Mouse (Mus musculus): ENCODE measurements around the gene Dnah11.
A peak's percentile ranks its signal among the peaks of the same experiment; 100 is the strongest.

Gene Dnah11

DNA sequence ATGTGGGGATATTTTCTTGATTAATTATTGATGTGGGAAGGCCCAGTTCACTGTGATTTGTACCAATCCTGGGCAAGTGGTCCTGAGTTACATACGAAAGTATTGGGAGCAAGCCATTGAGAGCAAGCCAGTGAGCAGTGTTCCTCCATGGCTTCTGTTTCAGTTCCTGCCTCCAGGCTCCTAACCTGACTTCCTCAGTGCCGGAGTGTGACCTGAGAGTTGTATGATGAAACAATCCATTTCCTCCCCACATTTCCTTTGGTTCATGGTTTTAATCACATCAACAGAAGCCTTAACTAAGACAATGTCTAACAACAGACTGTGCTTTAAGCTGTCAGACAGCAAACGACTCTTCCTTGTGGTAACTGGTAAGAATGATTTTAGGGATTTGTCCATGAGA lies 114.0 kb downstream of the Dnah11 start:
- no peak for DNase-seq

DNA sequence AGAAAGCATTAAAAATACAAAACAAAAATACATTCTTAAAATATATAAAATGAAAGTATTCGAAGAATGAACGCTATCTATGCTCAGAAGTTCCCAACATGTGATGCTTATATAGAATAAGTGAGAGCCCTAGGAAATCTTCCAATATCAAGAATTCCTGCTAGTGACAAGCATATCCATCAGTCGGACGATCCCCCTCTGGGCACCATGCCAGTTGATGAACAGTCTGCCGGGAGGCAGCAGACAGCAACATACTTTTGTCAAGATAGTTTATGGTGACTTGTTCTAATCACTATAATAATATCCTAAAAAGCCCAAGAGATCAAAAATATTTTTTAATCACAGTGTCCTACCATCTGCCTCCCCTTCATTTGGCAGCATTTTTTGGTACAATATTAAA lies 114.7 kb downstream of the Dnah11 start:
- no peak for DNase-seq

DNA sequence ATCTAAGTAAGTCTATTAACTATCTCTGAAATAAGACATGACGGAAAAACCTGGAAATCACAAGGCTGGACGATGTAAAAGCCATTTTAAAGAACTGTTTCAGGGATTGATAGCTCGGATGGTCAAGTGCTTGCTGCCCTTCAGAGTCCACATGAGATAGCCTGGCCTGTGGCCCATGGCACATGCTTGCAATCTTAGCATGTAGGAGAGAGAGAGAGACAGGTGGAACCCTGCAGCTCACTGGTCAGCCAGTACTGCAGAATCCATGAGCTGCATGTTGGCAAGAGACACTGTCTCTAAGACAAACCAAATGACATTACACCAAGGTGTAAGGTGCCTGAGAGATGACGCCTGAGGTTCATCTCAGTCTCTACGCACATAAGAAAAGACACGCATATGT lies 118.4 kb downstream of the Dnah11 start:
- no peak for DNase-seq

DNA sequence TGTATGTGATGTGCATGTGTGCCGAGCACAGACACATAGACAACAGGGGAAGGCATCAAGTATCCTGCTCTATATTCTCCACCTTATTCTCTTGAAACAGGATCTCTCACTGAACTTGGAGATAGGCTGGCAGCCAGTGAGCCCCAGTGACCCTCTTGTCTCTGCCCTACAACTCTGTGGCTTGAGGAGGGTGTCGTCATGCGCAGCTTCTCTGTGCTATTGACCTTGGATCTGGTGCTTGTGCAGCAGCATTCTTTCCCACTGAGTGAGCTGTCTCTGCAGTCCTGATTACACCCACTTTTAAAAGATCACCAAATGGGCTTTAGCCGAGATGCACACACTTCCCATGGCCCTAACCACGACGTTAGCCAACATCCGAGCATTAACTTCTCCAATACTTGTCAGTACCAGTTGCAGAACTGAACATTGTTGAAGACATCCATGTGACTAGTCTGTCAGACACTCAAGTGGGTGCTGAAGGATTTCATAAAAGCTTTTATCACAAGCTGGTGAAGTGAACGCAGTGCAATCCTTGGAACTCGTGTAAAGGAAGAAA lies 120.3 kb downstream of the Dnah11 start:
- no peak for DNase-seq

DNA sequence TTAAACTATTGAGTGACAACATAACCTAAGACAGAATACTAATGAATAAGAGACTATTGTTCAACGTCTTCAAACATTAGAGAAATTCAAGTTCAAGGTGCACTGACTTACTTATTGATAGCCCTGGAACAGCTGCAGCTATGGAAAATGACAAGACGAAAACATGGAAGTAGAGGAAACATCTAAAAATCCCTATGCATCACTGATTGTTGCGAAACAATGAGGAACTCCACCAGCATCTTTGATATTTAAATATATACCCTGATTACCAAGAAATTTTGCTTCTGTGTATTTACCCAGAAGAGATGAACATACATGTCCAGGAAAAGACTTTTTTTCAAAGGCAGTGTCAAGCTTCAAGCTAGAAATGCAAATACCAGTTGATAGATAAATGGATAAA lies 122.0 kb downstream of the Dnah11 start:
- DNase-seq: no peak

DNA sequence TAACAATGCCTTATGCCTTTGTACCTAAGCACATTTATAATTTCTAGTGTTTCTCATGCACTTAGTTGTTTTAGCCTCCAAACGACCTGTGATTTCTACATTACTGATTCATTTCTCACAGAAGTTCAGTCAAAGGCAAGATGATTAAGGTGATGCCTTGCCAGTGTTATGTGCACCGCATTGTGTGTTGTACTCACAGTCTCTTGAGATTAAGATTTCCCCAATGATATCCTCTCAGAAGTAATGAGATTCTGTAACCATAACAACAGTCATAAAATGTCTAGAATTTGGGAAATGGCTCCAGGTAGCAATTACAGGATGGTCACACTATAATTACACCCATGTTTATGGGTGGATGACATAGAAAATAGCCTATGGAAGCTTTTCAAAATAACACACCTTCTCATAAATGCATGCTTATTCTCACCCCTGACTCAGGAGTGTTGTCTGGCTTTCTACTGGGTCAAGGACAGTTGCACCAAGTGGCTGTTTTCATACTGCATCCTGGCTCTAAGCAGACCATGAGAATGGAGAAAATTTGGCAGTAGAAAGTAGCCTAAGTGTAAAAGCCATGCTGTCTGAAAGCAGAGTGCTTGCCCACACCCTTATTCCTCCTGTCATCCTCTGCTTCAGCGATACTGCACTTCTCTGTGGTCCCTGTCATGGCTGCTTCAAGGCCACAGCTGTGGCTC lies 126.5 kb downstream of the Dnah11 start:
- DNase-seq: no peak

DNA sequence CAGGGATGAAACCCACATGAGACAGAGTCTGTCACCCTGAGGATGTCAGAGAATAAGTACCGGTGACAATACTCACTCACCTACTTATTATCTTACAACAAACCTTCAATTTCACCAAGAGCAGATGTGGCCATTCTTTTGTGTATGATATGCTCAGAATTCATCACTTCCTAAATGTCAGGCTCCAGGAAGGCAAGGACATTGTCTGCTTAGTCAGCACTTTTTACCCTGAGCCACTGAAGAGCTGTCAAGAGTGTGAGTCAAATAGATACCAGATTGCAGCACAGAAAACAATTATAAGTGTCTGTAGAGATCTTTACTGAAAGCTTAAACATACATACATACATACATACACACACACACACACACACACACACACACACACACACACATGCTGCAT lies 127.2 kb downstream of the Dnah11 start:
- no peak for DNase-seq

DNA sequence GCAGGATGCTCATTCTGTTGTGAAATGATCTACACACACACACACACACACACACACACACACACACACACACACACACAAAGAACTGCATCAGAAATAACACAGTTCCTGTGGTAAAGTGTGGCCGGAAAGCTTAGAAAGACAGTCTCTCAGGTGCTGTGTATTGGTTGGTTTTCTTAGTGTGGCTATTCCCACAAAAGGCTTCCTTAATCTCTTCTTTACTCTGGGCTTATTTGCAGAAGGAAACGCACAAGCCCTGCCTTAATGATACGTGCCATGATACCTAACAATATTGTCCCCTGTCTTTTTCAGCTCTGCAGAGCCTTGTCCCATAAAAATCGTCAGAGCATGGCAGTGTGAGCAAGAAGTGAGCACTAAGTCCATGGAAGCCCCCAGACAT lies 130.1 kb downstream of the Dnah11 start:
- DNase-seq: no peak

DNA sequence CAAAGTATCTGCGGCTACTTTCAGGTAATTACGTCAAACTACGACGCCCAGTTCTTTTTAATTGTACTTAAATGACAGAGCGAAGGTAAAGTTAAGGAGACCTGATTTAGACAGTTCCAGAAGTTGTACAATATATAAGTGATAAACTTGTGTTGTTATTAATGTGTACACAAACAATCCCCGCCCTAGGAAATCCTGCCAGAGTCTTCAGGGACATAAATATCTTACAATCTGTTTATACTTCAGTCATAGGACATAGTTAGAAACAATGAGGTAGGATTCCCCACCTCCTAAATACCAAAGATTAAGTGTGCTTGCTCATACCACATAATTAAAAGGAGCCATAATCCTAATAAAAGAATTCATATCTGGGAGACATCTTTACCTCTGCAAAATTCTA lies 136.5 kb downstream of the Dnah11 start:
- DNase-seq: no peak

DNA sequence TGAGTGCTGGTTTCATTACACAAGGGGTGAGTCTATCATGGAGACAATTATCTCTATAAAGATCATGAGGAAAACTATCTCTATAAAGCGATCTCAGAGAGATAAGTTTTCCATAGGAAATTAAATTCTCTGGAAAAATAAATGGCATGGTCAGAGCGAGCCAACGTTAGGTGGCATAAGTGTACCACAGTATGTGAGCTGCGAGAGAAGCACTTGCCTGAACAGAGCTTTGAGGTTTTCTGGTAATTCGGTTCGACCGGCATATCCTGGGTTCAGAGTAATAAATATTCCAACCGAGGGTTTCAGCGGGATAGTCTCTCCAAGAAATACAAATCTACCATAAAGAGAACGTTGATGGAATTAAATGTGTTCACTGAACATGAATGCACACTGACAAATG lies 142.0 kb downstream of the Dnah11 start:
- DNase-seq: no peak

DNA sequence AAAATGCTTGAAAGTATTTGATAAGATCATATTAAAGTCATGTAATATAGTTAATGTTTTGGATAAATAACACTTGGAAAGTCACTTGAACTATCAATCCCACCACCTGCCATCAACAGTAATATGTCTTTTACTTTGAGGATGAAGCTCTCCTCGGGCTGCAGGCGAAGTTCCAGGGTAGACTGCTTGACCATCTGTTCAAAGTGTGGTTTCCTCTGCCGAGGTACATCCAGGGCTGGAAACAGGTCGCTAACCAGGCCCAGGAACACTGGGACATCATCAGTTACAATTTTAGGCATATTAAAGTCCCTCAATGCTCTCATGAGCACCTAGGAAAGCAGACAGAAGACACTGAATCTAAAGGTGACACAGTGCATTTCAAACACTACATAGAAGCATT lies 153.5 kb downstream of the Dnah11 start:
- DNase-seq: no peak

DNA sequence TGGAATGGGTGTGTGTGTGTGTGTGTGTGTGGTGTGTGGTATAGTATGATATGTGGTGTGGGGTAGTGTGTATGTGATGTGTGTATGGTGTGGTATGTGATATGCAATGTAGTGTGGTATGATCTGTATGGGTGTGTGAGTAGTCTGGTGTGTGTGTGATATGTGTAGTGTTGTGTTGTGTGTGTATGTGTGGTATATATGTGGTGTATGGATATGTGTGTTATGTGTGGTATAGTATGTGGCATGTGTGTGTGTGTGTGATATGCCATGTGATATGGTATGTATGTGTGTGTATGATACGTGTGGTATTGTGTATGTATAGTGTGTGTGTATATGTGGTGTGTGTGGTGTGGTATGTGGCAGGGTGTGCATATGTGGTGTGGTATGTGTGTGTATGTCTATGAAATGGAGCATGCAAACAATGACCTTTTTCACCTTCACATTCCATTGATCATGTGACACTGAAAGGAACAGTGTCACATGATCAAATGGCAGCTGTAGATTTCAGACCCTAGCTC lies 155.7 kb downstream of the Dnah11 start:
- no peak for DNase-seq

DNA sequence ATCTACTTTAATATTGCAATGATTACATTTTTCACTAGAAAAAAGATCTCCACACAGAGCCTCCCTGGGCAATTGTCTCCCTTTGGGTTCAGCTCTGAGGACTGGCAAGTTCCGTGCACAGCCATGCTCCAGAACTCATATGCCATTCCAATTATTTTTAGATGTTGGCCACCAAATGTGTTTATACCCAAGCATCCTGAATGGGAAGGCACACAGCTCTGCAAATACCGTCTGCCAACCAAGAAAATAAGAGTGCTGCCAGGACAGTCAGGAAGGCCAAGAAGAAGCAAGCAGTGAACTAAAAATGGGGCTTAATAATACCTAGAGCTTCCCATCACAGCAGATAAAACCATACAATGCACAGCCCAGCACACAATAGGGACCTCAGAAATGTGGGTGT lies 156.6 kb downstream of the Dnah11 start:
- DNase-seq: no peak

DNA sequence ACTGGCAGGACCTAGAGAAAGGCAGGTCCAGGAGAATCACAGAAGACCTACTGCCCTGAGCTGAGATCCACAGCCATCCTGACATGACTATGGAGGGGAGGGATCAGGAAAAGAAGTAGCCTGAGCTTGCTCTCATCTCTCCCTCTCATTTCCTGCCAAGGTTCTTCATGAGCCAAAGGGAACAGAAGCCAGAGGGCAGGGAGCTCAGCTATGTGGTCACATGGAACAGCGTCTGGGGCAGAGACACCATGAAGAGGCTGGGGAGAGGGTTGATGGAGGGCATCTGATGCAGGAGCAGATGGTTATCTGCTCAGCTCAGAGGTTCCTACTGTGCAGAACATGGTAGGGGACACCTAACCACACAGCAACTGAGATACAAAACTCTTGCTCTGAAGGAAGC lies 163.9 kb downstream of the Dnah11 start:
- no peak for DNase-seq

DNA sequence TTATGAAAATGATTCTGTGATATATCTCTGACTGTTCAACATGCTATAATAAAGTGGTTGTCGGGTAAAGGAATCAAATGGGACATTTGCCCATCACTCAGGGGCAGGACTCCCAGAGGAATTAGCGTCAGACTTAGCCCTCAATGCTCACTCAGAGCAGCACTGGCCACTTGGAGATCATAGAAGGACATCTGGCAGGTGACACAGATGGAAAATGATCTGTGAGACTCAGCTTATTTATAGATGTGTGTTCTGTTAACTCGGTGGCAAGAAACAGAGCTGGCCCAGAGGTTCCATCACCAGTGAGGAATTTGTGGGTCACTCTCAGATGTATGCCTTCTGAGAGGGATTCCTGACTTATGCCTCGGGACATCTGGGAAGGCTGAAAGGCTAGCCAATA lies 173.1 kb downstream of the Dnah11 start:
- no peak for DNase-seq

DNA sequence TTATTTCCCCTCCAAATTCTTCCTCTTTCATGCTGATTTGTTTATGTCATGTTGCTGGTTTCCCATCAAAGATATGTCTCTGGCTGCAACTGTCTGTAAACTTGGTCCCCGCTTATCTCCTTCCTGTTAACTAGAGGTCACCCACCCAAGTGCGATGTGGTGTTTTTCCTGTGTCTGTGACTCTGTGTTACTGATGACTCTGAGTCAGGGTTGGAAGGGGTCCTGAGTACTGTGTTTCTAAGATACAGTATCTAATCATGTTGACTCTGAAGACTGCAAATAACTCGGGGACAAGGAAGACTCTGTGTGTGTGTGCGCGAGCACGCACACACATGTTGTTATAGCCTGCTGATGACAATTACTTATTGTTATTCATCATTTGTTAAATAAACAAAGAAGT lies 179.9 kb downstream of the Dnah11 start:
- no peak for DNase-seq

DNA sequence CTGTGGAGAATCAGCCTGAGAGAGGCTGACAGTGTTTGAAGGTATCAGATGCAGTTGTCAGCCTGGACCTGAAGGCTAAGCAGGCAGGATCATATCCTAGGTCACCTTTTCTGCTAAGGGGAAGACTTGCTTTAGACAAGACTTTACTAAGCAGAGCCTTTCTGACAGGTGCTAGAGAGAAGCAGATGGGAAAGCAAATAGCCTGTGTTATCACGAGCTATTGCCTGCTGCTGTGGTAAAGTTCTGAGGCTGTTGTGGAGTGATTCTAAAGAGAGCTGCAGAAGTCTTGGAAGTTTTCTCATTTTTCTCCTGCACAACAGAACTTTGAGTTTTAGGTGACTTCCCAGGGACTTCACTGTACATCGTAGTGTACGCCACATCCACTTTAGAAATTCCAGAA lies 185.0 kb downstream of the Dnah11 start:
- no peak for DNase-seq

DNA sequence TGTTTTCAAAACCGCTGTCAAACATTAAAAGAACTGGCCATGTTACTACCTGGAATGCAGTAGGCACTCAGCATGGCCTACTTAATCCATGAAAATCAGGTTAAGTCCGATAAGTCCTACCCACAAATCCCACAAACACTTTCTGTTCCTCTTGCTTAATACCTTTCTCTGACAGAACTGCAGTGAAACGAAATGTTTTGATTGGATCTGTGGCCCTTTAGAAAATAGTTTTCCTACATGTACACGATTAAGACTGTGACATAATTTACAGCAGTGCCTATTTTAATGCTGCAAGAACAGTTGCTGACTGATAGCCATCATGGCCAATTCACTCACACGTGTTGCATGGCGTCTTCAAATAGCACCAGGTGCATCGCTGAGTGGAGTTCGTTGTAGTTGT lies 186.9 kb downstream of the Dnah11 start:
- no peak for DNase-seq

DNA sequence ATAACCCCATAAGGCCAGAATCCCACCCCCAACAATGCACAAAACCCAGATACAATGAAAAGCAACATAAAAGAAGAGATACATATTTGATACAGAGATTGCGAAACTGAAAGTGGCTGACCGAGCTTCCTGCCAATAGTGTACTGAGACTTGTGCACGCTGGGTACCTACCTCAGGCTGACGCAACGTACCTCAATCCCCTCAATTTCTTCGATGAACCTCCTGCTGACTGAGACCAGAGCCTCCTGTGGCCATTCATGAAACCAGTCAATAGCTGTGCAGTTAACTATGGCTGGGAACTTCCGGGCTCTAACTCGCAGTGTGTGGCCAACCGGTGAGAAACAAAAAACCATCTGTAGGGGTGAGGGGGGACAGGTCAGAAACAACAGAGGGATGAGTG lies 203.9 kb downstream of the Dnah11 start:
- DNase-seq: no peak

DNA sequence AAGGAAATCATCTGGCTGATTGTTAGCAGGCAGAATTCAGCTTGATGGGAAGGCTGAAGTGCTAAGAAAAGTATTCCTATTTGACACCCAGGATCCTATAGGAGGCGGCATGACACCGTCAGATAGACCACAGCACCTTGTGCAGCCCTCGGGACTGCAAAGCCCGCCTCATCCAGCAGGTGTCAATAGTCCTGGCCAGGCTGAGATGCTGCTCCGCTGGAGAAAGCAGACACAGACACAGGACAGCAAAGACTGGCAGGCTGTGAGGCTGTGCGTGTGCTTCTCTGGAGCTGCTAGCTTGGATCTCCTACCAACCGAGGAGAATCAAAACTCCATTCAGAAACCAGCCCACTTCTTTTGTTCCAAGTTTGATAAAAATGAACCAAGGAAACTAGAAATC lies 205.3 kb downstream of the Dnah11 start:
- DNase-seq: peak; percentile 91

DNA sequence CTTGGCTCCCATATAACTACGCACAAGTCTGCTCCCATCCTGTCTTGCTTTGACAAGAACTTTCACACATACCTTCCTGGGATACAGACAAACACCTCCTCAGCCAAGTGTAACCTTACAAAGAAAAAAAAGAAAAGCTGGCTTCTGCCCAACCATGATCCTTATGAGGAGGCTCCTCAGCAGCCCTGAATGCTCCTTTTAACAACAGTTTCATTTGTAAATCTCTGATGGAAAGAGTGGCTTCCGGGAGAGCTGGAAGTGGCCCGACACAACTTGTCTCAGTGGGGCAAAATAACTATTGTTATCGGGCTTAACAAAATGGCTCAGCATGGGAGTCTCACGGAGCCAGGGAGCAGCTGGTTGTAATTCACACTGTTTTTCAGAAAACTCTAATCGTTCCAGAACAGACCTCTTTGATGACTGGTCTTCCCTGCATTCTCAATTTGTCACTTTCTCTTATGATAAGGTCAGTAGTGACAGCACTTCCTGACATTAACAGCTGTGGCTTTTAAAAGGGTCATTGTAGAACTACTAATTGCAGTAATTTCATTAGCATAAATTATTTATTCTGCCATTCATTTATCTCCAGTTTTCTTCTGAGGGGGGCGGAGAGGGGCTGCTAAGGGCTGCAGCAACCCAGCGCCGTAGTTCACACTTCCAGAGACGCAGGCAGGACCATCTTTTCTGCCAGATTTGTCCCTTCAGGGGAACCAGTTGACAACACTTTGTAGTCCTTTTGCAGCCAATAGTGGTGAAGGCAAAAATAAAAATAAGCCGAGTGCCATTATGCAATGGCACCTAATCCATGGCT lies 209.6 kb downstream of the Dnah11 start:
- peak; percentile 58 for DNase-seq

DNA sequence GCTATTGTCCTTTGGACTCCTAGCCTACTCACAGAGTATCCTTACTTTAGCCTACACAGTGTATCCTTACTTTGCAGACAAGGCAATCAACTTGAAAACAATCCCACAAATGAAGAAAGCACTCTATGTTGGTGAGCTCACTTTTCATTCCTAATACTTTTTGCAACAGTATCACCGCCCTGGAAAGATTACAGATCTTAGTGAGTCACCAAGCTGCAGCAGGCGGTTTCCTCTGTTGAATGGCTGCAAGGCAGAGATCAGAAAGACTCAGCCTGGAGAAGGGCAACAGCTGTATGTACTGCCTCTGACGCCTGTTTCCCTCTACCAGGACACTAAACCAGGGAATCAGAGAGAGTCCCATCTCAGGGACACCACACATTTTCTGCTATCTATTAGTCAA lies 218.5 kb downstream of the Dnah11 start:
- no peak for DNase-seq

DNA sequence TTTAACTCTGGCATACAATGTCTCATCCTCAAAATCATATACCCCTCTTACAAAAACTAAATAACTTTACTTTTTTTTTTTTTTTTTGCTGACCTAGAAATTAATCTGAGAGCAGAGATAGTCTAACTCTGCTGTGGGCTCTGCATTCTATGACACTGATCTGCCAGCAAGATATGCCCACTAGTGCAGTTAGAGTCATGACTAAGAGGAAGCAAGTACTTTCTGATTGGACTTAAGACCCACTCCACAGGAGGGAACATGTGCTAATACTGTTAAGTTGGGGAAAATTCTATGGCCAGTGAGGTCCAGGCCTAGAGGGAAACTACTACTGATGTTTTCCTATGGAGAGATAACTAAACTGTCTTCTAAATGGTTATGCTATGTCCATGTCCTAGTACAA lies 225.1 kb downstream of the Dnah11 start:
- no peak for DNase-seq

DNA sequence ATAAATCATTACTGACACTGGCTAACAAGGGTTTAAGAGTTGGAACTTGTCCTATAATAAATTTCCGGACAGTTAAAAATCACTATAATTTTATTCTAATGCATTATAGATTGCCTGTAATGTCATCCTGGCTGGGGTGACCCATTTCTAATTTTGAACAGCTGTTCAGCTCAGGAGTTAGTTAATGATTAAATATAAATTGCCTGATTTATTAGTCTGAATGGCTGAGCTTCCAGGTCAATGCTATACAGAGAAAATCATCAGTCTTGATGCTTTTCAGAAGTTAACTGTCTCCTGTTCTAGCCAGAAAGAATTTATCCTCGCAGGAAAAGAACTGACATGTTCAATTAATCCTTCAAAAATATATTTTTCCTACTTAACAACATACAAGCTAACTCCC lies 236.1 kb downstream of the Dnah11 start:
- no peak for DNase-seq
